Mouse (Mus musculus) gastrocnemius, adult 18-20 months (tissue): ENCODE results near the gene Adtrp. TPM values are rescaled to one million over a fixed set of nuclear protein-coding genes. Genes with fewer than 3 reads are reported as not detected.

Experiments used
- DNase-seq: peaks from one replicate; pipeline ENCODE4 v3.0.0; 2021; ENCODE audit warnings: low spot score
- long read RNA-seq, 2 experiments: library from polyadenylated mRNA; stranded (forward); transcript quantifications; one replicate each; pipeline ENCODE4 v2.0.0; 2021
- total RNA-seq, 2 experiments: library from RNA; stranded (reverse); gene quantifications; 2 replicates each; pipeline ENCODE4 v1.2.3; 2021

Adtrp gene
- under 1 TPM; 0.50 to 0.64 TPM for total RNA-seq
- long read RNA-seq, experiment 1: 0 reads
- long read RNA-seq, experiment 2: 0 reads

GRCm38 (mm10) chr13:41847516-41848126 lies at the start of gene Adtrp:
Gene Adtrp, minus strand, starts transcription at chr13:41847684.
- DNase-seq: no peak

- DNase-seq: no peak
Observed at GRCm38 (mm10) chr13:41892016-41892415, 44.5 kb upstream of the Adtrp start.

DNA sequence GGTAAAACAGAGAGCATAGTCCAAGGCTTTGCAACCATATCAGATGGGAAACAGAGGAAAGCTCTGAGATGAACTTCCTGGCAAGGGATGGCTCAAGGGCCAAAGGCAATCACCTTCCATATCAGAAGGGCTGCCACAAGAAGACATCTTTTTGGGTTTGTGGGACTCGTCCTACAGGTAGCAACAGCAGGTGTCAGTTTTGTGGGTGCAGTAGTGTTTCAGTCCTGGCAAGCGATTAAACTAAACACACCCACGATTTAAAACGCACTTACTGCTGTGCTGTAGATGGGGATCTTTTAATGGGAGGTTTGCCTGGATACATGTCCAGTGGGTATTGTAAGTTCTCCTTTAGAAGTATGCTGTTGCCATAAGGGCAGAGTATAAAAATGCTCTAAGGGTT lies 43.1 kb upstream of the Adtrp start:
- DNase-seq: no peak

DNA sequence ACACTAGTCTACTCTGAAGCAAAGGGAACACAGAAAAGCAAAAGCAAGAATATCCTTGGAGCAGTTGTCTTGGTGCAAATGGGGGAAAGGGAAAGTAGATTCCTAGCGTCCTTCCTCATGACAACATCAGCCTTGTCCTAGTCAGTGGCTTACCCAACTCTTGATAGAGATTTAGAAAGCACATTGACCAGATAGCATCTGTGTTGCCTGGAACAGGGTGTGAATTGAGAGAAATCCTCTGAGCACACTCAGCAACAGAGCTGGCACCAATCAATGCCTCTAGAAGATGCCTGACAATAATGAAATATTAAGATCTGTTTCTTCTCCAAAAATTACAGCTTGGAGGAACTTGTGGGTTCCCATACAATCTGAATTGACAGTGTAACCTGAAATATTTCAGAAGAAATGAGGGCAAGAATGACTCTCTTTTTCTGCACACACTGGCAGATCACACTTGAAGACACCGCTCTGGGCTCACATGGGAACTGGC lies 42.7 kb upstream of the Adtrp start:
- no peak for DNase-seq

DNA sequence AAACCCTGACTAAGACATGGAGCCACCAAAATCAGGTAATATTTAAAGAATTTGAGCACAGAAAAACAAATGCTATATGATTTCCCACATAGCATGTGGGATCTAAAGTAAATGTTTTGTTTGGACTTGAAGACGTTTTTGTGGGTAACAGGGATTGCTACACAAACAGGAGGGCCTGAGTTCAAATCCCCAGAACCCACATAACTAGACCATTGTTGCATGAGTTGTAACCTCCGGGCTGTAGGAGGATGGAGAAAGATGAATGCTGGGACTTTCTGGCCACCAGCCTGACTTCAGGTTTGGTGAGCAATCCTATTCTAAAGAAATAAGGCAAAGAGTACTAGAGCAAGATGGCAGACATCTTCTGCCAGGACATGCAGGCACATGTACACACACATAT lies 41.2 kb upstream of the Adtrp start:
- no peak for DNase-seq

GRCm38 (mm10) chr13:41886120-41886519 lies 38.6 kb upstream of the Adtrp start:
- DNase-seq: no peak

DNA sequence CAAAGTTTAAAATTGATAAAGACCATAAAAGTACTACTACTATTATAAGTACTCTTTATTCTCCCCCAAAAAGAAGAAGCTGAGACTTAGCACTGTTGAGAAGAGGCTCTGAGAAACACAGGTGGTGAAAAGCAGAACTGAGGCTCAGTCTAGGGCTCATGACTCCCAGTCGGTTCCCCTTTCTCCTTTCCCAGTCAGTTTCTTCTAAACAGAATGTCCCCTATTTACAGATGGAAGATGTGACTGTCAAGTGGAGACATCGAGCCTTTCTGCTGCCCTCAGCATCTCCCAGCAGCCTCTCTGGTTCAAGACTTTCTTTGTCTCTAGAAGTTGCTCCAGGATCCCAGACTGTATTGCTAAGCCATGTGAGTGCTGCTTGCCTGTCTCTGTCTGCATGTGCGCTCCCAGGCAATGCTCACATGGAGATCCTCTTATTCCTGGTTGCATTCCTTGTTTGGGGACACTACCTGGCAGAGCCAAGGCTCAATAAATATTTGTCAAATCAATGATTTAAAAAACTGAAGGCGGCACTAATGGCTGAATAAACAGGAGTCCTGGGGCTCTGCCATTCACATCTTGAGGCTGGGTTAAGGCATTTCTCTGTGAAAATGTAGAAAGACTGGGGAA lies 36.3 kb upstream of the Adtrp start:
- DNase-seq: no peak

- no peak for DNase-seq
Observed at GRCm38 (mm10) chr13:41881201-41881600, 33.7 kb upstream of the Adtrp start.

DNA sequence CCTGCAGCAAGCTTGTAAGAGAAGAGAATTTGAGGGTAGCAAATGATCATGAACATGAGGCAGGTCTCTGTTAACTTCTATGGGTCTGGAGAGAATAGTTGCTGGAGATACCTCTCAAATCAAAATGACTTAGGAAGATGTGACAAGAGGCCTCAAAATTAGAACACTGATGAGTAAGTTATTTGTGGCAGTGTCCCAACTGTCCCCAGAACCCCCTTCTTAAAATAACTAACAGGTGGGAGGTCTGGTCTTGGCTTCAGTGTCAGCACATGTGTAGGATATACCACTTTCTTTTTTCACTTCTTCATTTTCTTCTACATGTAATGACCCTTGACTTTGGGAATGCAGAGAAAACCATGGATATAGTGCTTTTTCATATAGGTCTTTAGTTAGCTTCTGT lies 33.0 kb upstream of the Adtrp start:
- DNase-seq: no peak

GRCm38 (mm10) chr13:41872686-41873085 lies 25.2 kb upstream of the Adtrp start:
- no peak for DNase-seq

GRCm38 (mm10) chr13:41872161-41872562 lies 24.7 kb upstream of the Adtrp start:
- no peak for DNase-seq

GRCm38 (mm10) chr13:41867533-41867932 lies 20.0 kb upstream of the Adtrp start:
- DNase-seq: no peak

DNA sequence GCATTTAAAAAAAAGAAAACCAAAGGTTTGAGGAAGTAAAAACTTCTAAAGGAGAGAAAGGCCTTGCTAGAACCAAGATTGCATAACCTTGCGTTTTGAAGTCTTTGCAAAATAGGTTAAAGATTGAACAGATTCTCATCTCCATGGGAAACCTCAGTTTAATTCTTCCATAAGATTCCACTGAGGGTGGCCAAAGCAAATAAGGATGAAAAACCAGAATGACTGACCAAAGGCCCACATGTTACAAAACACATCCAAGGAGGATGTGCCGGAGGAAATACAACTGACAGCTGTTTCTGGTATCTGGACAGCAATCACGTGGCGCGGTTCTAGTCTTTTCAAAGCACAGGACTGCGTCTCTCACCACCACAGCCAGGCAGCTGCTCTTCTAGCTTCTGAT lies 18.1 kb upstream of the Adtrp start:
- peak; percentile 10 for DNase-seq

DNA sequence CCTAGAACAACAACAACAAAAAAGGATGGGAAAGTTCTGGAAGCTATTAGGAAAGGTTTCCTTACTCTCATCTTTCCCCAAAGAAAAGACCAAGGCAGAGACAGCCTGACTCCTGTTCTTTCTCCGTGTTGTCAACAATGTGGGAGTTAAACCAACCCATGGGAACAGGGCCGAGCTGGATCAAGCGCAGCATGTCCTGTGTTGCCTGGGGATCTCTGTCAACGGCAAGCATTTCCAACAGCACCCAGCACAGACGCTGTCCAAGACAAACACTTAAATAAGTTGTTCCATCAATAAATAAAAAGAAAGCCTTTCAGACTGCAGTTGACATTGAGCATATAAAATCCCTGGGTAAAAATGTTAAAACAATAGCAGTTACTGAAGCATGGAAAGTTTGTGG lies 17.6 kb upstream of the Adtrp start:
- peak; percentile 36 for DNase-seq

DNA sequence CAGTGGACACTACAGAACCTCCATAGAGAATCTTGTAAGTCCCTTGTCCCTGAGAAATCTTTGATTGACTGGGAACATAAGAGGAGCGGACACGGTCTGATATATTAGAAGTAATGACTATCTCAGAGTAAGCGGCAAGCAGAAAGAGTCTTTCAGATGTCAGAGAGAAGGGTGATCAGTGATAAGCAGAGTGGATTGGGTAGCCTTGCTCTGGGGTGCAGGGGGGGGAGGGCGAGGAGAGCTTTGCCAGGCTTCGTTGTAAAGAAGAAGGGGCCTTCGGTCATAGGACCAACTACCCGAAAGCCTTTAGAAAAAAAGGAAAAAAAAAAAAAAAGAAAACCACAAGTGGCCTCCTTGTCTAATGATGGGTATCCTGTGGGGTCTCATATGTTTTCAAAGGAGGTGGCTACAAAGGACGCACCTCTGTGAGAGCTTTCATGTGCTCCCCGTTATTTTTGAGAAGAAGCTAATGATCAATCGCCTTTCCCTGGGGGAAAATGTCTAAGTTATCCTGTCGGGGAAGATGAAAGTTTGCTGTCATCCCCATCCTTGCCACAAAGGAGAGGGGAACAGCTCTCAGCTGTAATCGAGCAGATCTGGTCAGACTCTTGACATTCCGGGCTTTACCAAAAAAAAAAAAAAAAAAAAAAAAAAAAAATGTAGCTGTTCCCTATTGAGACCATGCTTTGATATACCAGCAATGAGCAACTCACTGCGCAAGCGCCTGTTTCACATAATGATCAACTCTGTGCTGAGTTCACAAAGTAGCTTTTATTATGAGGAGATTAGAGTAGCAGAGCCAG lies 13.3 kb upstream of the Adtrp start:
- DNase-seq: no peak

- no peak for DNase-seq
Observed at GRCm38 (mm10) chr13:41855206-41856185, 8.0 kb upstream of the Adtrp start.

DNA sequence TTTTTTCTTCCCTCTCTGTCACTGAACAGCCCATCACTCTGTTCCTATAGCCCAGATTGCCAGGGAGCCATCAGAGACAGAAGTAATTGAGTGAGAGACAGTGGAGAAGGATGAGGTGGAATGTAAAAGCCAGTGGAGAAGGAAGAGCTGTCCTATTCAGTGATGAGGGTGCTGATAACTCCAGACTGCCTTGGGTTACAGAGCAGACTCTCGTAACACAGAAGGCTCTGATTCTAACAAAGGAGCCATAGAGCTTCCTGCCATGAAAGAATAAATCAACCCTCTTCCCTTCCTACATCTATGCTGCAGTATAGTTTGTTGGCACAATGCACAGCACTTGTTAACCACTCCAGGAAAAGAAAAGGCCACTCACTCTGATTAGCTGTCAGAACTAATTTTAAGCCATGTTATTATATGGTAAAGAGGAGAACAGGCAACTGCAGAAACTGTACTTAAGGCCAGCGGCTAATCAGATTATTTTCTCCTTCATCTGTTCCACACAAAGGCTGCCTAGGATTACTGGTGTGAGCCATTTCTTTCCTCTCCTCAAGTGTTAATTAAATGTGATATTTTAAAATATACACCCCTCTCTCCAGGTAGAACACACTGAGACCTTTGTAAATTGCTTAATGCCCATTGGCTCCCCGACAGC lies 3.4 kb upstream of the Adtrp start:
- DNase-seq: no peak

DNA sequence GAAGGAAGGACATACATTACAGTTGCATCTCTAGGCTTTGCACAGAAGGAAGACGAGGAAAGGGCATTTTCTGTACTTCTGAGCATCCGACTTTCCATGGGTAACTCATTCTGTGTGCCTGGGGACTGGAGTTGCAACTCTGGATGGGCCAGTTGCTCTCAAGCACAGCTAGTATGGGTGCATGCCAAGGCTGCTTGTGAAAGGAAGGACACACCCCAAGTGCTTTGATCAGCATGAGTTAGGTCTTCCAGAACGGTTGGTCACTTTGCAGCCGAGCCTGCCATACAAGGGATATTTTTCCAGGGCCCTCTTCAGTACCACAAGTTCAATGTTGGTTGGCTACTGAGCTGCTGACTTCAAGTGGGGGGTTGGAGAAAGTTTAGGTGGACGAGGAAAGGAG lies 968 bp downstream of the Adtrp start:
- peak; percentile 5 for DNase-seq

DNA sequence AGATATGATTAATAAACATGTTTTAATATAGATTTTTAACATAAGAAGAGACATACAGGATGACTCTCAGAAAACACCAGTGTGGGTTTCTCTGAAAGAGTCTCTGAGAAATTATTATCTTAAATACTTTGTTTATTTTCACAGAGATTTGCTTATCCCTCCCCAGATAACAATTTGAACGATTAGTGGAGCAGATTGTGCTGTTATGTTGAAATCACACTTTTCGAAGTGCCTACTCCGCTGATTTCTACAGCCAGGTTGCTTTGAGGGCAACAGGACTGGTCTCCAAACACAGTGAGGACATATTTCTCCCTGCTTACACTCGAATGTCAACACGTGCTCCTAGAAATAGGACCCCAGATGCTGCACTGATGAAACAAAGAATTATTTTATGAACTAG lies 2.5 kb downstream of the Adtrp start:
- no peak for DNase-seq

GRCm38 (mm10) chr13:41844071-41844470 lies 3.4 kb downstream of the Adtrp start:
- no peak for DNase-seq
